Mouse (Mus musculus) kidney, postnatal 14 days (tissue): ENCODE measurements around the gene Il17rb.

Source experiments
- DNase-seq: peaks from one replicate; pipeline ENCODE4 v3.0.0; 2022; ENCODE audit warnings: mixed read lengths

Gene Il17rb

DNA sequence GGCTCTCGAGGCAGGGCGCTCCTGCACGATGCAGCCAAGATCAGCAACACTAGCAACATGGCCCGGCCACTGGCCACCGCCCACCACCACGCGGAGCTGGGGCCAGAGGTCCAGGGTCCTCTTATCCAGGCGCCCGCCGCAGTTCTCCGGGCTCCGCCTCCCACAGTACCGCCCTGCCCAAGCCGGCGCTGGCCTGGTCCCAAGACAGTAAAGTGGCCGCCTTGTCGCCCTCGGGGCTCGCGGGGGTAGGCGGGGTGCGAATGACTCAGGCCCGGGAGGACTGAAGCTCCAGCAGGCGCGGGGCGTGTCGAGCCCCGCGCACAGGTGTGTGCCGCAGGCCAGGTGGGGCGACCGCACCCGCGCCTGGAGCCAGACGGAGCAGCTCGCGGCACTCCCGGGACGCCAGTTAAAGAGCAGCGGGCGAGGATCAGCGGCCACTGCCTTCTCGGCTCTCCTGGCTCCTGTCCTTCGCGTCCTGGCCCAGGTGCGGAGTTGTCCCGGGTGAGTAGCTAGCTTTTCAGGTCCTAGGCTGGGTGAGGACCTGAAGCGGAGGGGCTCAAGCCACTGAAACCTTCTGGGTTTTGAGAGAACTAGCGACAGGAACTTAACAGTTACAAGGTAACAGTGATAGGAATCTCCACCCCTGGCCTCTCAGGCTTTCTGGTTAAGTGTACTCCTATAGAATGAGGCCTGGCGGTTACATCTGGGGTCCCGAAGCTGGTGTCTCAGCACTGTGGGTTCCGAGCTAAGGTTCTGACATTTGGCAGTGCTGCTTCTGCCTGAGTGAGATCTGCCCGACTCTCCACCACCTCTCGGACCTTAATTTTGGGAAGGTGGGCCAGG is at the start of gene Il17rb, which contains the start of gene Chdh:
TSS of gene Il17rb (minus strand) at position 164 of the 843 bp plus-strand sequence.
TSS of gene Chdh (plus strand) at position 291 of the 843 bp plus-strand sequence.
- DNase-seq = peak; percentile 90

DNA sequence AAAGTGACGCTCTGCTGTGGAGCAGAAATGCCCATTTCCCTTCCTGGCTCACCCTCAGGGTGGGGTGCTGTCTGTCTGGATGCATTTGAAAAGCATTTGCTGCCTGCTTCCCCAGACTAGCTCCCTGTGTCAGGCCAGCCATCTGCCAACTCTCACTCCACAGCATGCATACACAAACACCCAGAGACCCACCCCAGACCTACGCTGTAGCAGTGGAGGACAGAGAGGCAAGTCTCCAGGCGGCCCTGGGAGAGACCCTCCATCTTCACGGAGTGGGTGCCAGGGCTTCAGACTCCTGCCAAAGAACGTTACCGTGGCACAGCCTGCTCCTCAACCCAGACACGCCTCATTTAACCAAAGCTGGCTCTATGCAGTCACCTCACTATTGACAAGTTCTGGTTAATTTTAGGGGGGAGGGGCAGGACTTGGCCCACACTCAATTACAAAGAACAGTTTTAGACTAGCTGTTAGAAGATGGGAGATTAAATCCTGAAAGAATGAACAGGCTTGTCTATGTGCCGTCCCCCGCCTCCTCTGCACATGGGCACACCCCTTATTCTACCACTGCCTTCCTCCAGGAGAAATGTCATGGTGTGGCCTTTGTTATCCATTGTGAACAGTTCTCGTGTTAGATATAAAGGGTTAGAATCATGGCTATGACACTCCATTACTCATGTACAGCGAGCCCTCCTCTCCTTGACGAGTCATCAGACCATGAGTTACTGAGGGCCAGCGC is 47.5 kb upstream of the Il17rb start:
- DNase-seq = no peak

DNA sequence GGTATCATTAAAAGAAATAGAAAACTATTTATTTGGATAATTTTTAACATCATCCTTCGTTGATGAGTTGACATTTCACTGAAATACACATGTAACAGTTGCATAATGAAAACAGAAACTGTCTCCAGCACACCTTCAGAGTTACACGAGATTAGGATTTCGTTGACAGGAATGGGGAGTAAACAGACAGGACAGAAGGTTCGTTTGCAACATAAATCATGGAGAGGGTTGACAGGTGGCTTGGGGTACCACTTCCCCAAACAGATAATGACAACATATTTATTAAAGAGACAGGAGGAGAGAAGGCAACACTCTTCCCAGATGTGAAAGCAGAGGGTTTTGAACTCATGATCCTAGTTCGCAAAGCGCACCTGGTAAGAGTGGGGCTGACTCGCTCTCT is 46.2 kb upstream of the Il17rb start:
- no peak for DNase-seq

DNA sequence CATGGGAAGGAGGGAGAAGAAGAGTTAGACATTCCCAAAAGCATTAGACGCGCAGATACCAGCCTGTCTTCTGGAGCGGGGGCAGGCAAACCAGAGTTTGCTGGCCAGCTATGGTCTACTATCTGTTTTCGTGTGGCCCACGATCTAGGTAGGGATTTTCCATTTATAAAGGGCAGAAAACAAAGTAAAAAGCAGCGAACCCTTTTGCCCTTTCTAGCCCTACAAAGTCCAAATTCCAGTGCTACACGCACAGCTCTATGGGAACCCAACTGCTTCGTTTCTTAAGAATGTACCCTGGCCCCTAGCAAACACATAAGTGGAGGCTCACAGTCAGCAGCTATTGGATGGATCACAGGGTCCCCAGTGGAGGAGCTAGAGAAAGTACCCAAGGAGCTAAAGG is 41.6 kb upstream of the Il17rb start:
- DNase-seq = no peak

DNA sequence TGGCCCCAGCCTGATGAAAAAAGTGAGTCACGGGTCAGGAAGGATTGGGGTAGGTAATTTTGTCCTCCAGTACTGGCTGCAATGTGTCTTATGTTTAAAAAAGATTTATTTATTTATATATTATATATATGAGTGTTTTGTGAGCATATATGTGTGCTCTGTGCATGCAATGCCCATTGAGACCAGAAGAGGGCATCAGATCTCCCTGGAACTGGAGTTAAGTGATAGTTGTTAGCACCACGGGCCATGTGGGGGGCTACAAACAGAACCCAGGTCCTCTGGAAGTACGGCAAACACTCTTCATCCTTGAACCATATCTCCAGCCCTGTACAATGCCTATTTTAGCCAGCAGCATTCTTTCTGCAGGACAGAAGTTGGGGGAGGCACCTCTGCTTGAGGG is 39.4 kb upstream of the Il17rb start:
- DNase-seq = no peak

DNA sequence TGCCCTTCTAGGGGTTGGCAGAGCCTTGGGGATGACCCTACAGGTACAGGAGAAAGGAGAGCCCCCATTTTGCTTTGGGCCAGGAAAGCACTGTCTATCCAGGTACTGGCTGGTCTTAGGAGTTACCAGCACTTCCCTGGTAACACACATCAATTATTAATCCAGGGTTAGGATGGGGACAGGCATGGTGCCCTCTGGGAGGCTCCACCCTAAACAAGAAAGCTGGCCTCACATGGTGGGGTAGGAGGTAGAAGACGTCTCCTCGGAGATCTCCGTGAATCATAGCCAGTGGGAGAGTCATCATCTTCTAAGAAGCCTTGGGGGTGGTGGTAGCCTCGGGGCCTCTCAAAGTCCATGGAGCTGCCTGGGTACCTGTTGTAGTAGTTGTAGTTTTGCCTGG is 38.3 kb upstream of the Il17rb start:
- no peak for DNase-seq

DNA sequence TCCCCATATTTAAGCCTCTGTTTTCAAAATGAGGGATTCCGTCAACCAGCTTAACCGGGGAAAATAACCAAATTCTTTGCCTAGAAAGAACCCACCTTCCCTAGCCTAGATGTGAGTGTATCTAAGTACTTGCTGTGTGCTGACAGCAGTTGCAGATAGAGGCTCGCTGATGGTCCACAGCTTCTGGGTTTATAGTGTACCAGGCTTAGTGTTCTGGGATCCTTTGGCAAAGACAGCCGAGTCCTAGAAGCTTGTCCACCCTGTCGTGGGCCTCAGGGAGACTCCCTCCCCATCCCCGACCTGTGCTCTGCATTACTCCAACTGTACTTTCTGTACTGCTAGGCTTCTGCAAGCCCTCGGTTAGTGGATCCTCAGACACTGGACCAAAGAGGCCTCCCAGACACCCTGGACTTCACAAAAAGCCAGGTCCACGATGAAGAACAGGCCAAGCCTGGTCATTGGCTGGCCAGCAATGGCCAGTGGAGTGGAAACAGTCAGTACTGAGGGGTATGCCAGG is 37.1 kb upstream of the Il17rb start:
- no peak for DNase-seq

DNA sequence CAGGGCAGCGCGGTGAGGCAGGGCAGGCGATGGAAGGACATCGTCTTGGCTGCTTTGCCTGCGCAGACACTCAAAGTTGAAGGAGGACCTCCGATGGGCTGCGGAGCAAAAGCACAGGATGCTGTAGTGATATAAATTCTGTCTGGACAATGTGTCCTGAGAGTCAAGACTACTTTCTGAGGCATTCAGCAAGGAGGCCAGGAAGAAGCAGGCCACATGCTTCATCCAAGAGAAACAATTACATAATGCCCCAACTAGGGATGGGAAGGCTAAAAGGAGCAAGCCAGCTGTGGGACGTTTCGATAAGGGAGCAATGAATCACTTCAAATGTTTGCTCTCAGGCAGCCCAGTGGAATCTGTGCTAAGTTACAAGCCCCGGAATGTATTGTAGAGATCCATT is 36.5 kb upstream of the Il17rb start:
- peak; percentile 44 for DNase-seq

DNA sequence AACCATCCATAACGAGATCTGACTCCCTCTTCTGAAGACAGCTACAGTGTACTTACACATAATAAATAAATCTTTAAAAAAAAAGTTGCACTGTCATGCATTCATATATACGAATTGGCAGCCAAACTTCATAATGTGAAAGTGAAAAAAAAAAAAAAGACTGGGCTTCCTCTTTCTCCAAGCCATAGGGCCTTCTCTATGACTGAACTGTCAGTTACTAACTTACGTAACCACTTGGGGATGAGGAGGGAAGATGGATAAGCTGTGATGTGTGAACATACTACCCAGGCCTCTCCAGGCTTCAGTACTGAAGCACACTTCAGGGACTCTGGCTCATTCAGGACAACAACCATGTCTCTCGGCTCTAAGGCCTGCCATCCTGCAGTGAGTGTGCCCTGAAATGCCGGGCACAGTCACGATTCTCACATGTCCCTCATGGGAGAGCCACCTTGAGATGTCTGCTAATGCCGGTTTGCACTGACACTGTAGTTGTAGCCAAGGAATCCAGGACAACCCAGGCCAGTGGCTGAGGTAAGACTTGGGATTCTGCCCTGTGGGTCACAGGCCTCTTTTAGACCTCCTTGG is 34.8 kb upstream of the Il17rb start:
- DNase-seq = no peak

DNA sequence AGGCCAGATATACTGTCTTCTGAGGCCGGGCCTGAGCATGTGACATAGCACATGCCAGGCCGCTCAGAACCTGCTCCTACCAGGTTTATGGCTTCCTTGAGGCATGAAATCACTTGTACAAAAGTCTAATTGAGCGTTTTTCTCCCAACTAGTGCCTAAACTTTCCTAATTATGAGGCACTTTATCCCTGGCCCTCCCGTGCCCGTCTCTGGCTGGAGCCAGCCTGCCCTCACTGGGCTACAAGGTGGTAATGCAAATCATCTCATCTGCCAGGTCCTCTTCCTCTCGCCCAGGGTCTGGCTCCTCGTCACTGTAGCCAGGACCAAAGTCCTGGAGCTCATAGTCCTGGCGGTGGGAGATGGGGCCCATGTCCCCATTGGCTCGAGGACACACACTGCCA is 33.1 kb upstream of the Il17rb start:
- no peak for DNase-seq

DNA sequence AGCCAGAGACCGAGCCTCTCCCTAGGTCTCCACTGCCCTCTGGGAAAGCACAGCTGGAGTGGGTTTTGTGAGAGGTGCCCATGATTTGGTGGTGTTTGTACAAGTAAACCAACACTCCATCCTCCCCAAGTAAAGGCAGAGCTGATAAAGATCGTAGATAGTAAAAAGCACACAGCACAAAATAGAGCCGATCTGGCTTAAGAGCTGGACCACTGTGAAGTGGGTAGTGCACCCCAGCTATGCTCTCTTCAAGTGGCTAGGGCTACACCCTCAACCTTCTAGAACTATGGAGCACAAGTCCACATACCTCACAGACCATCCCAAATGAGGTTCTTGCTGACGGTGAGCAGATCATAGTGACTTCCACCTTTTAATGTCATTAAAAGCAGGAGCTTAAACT is 30.7 kb upstream of the Il17rb start:
- no peak for DNase-seq

DNA sequence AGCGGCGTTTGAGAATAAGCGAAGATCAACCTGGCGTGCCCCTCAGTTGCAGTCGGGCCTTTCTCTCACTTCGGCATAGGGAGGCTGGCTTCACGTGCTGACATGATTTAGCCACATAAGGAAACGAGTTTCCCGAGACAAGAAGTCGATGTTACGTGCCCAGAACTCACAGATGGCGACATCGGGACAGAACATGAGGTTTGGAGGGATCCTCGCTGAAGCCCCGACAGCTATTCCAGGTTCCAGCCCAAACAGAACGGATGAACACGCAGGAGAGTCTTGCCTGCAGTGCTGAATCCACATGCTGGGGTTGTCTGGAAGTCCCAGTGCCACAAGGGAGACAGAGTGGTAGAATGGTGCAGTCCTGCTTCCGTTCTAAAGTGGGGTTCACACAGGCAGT is 29.7 kb upstream of the Il17rb start:
- no peak for DNase-seq

DNA sequence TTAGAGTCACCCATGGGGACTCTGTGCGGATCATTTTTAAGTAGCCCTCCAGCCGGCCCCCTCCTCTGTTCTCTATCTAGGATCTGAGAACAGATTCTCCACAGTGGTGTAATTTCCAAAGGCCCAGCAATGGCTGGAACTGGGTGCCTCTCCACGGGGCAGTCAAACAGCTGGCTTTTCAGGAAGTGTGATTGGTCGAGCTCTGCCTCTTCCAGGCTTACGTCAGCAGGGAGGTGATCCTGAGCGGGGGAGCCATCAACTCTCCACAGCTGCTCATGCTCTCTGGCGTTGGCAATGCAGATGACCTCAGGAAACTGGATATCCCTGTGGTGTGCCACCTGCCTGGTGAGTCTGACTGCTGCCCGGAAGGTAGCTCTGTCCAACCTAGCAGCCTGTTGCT is 24.7 kb upstream of the Il17rb start:
- no peak for DNase-seq

DNA sequence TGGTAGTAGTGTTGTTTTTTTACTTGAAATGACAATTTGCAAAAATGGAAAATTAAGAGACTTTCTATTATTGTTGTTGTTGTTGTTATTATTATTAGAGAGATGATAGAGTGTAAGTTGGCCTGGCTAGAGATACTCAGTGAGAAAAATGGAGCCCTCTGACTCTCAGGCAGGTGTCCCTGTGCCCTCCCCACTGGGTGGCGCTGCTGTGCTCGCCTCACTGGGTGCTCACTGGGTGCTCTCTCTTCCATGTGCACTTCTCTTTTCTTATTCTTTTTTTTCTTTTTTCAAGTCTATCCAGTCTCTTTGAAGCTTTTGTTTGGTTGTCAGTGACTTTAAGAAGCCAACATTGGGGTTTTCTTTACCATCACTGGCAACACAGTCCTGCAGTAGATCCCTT is 18.7 kb upstream of the Il17rb start:
- no peak for DNase-seq

DNA sequence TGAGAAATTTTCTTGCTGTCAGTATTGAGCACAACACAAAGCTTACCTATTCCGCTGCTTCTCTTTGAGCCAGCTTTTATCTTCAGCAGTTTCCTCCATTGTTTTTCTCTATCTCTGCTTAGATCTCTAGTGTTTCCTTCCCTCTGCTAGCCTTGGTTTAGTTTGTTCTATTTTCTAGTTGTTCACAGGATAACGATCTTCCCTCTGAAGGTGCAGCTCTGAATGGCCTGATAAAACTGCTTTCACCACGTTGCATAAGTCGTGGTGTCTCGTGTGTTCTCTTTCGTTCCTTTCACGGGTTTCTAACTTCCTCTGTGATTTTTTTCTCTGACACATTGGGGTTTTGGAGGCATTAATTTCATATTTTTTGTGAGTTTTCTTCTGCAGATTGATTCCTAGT is 15.7 kb upstream of the Il17rb start:
- DNase-seq = no peak

DNA sequence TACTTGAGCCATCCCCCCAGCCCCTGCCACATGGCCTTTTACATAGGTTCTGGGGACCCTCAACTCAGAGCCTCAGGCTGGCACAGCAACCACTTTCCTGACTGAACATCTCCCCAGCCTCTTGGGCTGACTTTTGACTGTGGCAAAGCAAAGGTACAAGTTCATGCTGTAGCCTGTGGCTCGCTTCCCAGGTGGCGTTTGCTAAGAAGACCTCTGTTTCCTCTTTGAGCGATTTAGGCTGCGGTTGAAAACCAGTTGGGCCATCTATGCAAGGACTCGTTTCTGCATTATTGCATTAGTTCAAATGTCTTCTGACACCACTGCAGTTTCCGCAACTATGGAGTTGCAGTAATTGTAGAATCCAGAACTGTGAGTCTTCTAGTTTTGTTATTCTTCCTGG is 13.8 kb upstream of the Il17rb start:
- DNase-seq = no peak

DNA sequence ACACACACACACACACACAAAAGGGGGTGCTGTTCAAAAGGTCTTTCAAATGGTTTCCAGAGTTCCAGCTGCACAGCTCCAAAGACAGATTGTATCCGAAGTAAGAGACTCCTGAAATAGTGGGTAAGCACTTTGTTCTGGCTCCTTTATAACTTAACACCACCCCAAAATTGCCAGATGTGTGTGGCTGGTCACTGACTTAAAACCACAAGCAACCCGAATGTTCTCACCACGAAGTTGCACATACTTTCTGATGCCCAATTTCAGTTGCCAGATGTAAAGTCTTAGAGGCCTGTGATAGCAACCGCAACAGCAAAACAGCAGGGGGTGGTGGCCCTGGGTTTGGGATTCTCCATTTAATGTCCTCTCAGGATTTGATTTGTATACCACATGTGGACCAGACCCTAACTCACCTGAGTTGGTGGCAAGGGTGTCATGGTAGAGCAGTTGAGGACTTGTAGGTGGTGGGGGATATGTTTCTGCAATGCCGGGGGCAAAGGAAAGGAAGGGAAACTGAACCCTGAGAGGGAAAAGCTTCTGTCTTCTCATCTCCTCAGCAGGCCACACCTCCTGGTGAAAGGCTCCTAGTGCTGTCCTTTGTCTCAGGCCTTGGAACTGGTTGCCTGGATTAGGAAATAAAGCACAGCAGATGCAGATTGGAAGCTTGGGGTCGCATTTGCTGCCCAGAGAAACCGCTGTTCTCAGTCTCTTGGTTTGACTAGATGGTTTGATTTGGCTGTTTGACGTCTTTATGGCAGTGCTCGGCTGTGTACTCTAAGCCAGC is 11.3 kb upstream of the Il17rb start:
- DNase-seq = no peak

DNA sequence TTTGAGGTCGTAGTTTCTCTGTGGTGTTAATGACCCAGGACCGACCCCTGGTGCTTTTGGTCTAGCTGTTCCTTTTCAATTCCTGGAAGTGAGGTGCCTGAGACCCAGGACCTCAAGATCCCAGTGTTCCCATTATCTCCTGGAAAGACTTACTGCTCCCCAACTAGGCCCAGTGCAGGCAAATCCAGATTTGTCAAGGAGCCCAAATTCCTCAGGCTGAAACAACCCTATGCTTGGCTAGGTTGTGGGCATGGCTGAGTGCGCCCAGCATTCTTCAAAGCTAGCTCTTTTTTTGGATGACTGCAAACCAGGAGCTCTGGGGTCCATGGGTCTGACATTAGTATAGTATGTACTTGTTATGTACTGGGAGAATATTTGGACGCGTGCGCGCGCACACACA is 10.7 kb upstream of the Il17rb start:
- DNase-seq = peak; percentile 74

DNA sequence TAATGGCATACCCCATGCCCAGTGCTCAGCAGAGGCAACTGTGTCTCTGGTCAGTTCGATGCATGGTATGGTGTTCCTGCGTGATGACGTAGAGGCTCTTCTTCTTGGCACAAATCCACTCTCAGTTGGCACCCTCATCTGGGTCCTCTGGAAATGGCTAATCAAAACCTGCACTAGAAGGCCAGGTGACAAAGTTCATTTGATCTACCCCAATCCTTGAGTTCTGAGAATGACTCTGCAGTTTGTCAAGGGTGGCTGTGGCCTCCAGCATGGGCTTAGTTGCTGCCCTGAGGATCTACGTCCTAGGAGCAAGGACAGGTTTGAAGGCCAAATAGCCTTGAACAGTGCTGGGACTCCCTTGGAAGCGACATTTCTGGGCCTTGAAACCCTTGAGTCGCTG is 10.2 kb upstream of the Il17rb start:
- DNase-seq = no peak

DNA sequence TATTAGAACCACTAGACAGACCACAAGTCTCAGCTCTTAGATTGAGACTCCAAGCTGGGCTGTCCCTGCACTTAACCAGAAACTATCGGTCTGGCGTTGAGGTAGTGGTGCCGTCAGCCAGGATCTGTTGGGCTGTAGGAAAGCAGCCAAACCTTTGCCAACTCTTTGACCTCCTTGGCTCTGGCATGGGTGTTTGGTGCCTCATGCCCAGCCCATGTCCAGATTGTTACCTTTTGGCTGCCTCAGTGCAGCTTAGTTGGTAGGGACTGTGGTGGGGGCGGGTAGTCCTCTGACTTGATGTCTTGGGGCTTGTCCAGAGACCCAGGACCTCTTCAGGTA is 9.7 kb upstream of the Il17rb start:
- DNase-seq = no peak

DNA sequence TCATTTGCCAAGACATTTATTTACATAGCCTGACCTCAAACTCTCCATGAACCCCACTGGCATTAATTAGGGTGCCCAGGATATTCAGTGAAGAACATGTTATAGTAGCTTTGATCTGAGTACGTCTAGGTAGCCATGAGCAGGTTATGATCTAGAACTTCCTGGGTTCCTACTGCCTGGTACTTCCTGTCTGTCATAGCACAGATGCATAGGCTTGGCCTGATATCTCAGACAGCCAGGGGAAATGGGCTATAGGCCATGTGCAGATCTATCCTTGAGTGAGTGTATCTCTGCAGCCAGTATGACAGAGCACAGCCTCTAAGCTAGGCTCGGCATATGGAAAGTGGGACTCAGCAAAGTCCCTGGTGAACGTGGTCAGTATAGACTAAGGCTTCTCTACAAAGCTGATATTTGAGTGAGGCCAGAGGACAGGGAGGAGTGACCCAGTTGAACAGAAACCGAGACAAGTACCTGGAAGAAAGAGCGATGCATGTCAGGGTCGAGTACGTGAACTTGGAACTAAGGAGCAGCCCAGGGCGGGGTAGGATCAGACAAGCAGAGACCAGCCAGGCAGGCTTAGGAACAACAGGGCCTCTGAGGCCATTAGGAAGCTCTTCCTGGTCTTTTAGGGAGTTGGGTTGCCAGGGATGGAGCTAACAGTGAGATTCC is 9.2 kb upstream of the Il17rb start:
- DNase-seq = no peak

DNA sequence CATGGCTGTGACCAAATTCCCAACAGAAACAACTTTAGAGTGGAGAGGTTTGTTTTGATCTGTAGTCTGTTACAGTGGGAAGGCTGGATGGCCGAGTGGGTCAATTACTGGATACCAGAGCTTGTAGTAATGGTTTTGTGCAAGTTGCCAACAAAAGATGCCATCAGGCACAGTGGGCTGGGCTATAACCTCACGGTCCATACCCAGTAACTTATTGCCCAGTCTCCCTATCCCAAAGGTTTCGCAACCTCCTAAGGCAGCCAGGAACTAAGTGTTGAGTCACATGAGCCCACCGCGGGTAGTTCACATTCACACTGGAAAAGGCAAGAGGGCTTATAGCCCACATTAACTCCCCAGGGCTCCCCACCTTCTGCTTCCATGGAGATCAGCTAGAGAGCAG is 8.0 kb upstream of the Il17rb start:
- DNase-seq = no peak

DNA sequence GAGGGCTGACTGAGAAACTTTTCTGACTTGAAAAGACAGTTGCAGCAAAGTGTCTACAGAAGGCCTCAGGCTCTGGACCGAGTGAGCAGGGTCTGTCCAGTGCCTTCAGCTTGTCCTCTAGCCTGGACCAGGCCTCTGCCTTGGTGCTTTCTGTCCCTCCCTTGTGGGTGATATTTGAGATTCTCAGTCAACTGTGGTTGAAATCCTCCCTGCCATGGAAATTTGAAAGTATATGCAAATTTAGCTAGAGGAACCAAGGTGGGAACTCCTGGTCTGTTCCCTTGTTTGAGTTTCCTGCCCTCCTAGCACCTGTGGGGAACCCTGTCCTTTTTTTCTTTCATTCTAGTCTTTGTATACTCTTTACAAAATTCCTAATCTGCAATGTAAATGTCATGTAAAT is 6.3 kb upstream of the Il17rb start:
- DNase-seq = no peak
